Mouse (Mus musculus): ENCODE results near the gene Ttyh1. TPM values are rescaled to one million over a fixed set of nuclear protein-coding genes. Genes with fewer than 3 reads are reported as not detected.
"Not testable (repeated sequence)": the region's sequence is repeated elsewhere in the genome, so short reads cannot be mapped to it uniquely, and the experiment has no call there.

Gene Ttyh1
- total RNA-seq, 2 experiments from 2014 or later = 4.7 to 5.3 TPM

DNA sequence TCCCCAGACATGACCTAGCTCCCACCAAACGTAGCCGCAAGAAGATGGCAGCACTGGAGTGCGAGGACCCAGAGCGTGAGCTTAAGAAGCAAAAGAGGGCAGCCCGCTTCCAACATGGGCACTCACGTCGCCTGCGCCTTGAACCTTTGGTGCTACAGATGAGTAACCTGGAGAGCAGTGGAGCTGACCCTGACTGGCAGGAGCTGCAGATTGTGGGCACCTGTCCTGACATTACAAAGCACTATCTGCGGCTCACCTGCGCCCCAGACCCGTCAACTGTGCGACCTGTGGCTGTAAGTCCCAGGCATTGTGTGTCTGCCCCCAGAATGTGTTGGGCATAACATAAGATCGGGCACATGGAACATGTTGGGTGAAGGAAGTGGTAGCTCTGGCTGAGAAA lies 24.8 kb downstream of the Ttyh1 start:
- no peak for DNase-seq

DNA sequence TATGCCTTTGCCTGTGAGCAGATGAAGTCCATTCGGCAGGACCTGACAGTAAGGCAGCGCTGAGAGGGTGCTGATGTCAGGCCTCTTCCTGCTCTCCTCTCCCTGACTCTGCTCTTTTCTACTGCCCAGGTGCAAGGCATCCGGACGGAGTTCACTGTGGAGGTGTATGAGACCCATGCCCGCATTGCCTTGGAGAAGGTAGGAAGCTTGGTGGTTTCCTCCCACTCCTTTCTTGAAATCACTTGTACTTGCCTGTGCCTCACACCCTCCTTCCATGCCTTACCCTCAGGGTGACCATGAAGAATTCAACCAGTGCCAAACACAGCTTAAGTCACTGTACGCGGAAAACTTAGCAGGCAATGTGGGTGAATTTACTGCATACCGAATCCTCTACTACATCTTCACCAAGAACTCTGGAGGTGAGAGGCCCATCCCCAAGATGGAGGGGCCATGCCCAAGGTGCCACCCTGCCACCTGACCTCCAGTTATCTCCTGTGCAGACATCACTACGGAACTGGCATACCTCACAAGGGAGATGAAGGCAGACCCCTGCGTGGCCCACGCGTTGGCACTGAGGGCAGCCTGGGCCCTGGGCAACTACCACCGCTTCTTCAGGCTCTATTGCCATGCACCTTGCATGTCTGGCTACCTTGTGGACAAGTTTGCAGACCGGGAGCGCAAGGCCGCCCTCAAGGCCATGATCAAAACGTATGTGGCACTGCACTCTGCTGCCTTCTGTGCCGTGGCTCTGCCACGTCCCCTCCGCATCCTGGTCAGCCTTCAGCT lies 25.8 kb downstream of the Ttyh1 start:
- DNase-seq = no peak

DNA sequence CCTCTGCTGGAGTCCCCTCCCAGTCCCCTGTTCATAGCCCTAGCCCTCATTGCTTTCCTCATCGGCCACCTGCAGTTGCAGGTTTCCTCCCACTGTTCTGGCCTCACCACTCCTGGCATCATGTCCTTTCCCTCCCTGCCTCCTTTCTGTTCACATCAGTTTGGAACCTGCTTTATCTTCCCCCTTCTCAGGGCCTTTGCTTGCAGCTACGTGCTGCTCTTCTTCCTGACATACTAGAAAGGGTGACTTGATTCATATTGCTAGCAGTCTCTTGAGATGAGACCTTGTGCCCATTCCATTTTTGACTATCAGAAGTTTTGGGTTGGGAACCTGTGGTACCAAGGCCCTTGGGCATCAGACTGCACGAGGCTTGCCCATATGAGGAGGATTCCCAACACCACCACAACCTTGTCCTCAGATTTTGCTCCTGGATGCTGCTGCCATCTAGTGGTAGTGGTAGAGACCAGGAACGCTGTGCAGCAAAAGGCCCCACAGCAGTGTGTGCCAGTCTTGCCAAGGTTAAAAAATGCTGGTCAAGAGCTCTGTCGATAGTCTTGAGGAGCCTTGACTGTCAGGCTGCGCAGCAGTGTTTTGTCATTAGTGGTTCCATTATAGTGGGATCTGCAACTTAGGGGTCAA lies 26.5 kb downstream of the Ttyh1 start:
- DNase-seq = no peak

DNA sequence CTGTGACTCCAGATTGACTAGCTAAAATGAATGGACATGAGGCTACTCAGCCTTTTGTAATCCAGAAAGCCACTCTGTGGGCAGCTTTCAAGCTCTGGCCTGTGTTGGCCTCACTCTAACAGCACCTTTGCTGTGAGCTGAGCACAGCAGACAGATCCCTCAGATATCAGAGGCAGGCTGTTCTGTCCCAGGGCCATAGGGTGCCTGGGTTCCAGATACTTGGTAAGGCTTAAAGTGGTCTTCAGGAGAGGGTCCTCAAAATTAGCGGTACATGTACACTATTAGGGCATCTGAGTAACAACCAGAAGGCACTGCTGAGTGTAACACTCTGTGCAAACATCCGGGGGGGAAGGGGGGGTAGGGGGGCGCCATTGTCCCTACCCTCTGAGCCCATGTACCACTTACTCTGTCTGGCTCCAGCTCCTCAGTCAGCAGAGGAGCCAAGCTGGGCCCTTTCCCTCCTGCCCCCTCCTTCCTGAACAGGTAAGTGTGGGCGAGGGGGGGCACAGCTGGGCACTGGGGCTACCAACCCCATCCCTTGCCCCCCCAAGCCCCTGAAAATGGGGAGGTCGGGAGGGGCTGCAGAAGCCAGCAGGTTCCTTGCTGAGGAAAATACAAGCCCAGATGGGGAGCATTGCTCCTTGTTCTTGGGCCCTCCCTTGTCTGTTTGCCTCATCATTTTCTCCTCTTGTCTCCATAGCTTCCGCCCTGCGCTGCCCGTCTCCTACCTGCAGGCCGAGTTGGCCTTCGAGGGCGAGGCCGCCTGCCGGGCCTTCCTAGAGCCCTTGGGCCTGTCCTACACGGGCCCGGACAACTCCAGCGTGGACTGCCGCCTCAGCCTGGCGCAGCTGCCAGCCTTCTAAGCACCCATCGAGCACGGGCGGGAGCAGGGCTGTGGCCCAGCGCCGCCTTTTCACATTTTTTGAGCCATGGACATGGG lies 27.3 kb downstream of the Ttyh1 start:
- no peak for DNase-seq

DNA sequence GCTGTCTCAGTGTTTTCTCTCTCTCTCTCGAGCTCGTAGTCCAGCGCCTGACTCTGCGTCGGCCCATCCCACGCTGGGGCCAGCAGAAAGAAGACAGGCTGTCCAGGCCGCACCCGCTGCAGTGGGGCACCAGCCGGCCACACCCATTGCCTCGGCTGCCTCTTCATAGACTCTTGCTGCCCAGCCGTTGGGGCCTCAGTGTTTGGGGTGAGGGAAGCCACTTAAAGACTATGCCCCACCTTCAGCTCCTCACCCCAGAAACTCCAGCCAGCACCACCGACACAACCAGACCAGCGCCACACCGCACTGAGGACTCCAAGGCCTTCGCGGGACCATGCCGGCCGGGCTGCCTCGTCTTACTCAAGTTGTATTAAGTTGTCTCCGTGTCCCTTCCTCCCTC lies 28.2 kb downstream of the Ttyh1 start:
- DNase-seq = no peak

DNA sequence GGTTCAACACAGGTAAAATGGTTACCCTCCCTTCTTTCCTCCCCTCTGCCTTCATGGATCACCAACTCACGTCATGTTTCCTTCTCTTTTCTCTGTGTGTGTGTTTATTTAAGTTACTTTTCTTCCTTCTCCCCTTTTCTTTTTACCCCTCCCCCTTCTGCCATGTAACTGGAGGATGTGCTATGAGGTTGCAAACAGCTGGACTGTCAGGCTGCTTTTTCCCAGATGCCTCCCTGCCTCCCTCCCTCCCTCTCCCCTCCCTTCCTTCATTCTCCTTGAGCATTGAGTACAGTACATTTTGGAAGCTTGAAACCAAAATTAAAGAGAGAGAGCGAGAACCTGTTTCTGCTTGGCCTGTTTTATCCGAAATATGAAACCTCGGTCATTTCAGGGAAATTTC lies 28.6 kb downstream of the Ttyh1 start:
- no peak for DNase-seq

DNA sequence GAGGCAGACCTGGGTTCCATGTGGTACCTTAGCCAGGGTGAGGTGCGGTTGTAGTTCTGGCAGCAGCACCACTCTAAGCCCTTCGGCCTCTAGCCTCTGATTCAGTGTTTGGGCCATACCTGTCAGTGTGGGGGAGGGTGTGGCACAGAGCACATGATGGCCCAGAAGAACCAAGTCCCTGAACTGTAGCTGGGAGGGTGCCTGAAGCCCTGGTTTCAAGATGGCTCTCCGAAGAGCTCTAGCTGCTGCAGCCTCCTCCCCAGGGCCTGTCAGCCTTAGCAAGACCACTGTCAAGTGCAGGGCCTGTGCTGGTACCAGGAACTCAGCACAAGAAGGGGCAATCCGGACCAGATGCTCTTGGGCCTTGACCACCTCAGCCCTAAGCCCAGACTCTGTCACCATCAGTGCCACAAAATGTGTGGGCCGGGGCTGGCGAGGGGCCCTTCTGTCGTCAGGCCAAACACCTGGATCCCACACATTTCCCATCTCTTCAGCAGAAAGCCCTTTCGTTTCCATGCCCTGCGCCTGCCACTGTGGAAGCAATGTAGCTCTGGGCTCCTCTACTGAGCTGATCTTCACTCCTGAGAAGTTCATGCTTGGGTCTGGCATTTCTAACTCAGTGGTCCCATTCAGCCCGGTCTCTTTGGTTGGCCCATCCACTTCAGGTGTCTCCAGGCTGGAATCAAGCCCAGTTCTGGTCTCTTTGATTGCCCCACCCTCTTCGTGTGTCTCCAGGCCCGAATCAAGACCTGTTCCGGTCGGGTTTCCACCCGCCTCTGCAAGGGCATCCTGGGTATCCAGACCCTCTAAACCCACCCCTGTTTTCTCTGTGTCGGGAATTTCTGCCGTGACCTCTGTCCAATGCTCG lies 29.4 kb downstream of the Ttyh1 start:
- DNase-seq = no peak

DNA sequence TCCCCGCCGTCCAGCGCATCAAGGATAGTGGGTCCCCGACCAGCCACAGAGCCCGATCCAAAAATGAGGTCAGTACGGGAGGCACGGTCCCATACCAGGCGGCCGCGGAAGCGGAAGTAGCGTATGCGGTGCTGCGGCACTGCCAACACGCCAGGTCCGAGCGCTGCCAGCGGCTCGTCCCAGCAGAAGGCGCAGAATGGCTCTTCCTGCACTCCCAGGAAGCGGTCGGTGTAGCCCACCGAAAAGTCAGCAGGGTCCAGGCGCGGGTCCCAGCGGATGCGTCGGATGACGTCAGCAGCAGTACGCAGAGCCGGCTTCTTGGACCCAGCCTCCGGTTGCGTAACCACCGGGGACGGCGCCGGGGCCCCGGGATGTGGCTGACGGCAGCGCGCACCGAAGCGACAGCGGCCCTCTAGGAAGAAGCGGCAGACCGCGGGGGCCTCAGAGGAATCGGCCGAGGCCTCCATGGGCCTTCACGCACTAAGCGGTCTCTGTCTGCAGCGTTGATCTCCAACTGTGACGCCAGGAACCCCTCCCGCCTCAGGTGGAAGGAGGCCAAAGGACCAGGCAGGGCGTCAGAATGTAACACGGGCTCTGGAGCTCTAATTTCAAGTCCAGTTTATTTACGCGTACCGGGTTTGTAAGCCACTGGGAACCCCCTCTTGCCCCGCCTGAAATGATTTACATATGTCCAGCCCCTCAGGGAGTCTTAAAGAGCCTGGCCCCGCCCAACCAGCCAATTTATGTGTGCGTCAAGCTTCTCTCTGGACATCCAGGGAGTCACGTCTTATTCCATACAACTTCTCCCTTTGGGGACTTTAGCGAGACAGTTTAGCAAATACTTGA lies 30.2 kb downstream of the Ttyh1 start:
- peak; percentile 77 for DNase-seq

DNA sequence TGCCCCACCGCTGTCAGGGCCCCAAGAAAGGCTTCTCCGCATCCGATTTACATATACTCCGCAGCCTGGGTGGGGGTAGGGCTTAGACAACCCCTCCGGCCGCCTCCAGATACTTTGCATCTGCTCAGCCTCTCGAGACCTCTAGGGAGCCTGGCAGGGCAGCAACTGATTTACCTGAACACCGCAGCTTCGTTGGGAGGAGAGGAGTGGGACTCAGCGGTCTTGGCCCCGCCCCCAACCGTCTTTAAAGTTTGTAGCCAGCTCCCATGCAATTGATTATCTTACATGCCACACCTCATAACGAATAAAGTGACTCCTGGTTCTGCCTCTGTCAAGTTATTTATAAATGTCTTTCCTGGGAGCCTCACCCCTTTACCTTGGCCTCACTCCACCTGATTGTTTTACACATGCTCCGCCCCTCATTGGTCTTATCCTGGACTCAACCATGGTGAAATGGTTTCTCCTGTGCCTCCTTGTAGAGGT lies 30.9 kb downstream of the Ttyh1 start, which contains the start of gene Leng9:
Leng9 (minus strand) TSS at position 316 of the 483 bp plus-strand sequence.
- no peak for DNase-seq

DNA sequence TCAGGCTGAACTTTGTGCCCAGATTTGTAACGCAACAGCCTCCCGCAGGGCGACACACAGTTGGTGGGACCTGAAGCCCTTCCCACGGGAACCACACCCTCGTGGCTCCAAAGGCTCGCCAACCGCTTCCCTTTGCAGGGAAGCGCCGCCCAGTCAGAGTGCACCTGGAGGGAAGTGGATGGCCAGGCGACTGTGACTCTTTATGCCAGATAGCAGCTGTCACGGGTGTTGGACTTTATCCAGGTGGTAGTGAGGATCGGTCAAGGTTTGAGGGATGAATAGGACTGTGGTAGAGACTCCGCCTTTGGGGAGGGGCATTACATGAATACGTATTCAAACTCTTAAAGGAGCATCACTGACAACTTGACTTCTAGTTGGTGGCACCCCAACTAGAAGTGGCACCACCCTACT lies 31.6 kb downstream of the Ttyh1 start:
- DNase-seq = no peak

DNA sequence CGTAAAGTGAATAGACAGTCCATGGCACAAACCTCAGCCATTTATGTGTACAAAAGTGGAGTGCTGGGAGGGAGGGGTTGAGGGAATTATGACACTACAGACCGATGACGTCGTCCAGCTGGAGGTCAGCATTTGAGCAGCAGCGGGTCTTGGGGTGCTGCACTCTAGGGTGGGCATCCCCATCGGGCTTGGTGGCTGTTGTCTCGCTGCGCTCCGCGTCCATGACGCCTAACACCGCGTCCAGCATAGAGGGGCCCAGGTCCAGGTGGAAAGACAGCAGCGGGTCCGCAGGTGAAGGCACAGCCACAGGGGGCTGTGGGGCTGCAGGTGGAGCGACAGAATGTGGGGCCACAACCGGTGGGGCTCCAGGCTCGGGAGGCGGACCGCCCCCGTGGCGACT lies 32.0 kb downstream of the Ttyh1 start:
- no peak for DNase-seq

DNA sequence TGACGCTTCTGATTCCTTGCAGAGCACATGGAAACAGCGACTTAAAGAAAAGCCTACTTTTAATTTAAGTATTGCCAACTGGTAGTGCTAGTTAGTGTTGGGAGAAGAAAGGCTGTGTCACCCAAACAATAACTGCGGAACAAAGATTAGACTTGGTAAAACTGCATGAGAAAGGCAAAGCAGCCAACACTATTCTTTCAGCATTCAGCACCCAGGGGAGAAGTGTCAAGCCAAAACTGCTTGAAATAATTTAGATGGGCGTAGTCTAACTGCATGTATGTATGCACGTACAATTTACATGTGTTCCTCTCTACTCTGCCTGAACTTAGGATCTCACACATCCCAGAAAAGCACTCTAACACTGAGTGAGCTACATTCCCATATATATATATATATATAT lies 35.1 kb downstream of the Ttyh1 start:
- DNase-seq = no peak

DNA sequence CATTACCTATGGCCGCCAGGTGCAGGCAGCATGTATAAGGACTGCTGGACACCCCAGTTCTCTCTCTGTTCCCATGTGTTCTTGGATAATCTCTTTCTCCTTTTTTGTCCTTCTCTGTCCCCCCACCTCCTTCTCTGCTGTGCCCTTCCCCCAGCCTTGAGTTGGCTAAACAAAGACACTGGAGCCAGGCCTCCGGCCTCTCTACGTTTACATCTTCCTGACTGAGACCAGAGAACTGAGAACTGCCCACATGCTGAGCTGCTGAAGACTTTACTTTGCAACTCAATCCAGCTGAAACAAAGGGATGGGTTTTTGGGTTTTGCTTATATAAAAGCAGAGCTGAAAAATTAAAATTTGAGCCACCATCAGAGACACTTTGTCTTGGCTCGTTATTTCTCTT lies 35.8 kb downstream of the Ttyh1 start:
- no peak for DNase-seq

DNA sequence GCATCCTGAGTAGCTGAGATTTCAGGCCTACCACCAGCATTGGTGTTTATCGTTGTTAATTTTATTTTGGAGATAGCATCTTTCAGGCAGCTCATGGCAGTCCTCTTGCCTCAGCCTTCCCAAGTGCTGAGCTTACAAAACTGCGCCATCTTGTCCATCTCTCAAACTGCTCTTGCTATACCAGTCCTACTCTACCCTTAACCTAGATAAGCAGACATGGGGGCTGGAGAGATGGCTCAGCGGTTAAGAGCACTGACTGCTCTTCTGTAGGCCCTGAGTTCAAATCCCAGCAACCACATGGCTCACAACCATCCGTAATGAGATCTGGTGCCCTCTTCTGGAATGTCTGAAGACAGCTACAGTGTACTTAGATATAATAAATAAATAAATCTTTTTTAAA lies 42.4 kb downstream of the Ttyh1 start:
- not testable (repeated sequence) for DNase-seq

DNA sequence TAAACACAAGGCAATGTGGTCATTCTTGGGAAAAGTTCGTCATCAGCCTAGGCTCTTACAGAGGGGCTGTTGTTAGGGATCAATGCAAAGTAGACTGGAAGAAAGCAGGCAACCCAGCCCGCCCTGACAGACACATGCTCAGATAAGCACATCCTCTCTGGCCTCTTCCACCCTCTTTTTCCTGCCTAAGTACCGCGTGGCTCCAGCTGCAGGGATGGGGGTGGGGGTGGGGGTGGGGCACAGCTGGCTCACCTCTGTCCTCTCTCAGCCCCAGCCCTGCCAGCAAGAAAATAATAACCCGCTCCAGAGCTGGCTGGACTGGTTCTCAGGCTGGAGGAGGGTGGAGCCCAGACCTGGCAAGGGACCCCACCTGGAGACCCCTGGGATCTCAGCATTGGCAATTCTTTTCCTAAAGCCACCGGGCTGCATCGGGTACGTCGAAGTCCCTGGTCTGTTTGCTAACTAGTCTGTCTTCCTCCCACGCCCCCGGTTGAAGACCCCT lies 44.4 kb downstream of the Ttyh1 start:
- no peak for DNase-seq

DNA sequence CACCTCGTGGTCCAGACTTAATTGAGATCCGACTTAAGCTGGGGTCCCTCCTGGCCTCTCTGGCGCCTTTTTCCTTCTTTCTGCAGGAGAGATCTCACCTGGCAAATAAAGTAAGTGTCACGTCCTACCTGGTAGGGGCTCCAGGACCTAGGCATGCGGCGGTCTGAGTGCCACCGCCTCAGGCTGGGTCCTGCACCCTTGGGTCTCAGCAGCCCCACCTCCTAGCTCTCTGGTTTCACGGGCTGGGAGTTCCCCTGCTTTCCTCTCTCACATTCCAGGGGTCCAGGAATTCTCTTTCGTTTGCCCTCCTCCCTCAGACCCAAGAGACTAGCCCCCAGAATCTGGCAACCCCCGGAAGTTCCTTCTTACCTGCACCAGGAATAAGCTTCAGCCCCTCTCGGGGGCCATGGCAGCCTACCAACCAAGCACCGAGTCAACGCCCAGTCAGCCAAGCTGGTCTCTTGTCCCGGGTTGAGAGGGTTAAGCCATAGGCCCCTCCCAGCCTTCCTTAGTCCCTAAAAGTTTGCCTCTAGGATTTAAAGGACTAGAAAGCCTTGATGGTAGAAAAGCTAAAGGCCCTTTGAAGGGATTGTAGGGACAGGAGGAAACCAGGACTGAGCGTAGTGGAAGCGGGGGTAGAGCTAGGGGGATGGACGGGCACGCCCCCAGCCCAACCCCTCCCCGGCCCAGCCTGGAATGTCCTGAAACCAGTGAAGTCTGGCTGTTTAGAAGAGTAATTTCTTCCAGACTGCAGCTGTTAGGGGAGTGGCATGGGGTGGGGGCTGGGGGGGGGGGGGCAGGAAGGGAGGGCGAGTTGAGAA lies 45.1 kb downstream of the Ttyh1 start, which contains the start of gene Cdc42ep5:
Cdc42ep5 (minus strand) TSS at position 771 of the 821 bp plus-strand sequence.
- DNase-seq = peak; percentile 59

DNA sequence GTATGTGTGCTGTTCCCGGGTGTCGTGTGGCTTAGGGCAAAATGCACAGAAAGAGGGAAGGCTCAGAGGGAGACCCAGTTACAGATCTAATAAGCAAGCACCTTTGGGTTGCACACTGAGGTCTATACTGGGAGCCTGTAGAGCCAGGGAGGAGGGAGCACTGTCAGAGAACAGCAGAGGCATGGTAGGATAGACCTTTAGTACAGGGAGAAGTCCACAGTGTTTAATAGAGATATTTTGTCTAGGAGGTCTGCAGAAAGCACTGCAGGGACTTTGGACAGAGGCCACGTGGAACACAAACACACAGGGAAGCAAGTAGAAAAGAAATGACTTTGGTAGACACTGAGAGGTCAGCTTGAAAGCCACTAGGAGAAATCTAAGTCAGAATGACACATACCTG lies 46.1 kb downstream of the Ttyh1 start:
- DNase-seq = no peak

DNA sequence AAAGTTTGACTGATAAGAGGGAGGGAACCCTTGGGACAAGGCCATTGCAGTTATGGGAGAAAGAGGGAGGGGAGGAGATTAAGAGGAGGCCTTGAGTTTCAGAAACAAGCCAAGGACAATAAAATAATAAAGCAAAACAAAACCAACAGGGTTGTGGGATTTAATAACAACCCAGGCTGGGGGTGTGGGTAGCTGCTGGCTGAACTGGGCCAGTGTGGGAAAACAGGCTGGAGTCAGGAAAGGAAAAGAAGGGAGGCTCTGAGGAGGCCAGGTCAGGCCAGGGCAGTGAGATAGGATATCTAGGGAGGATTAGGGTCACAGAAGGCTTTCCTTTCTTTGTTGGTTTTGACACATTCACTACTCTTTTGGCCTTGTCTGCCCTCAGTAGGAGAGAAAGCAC lies 47.9 kb downstream of the Ttyh1 start:
- DNase-seq = no peak

DNA sequence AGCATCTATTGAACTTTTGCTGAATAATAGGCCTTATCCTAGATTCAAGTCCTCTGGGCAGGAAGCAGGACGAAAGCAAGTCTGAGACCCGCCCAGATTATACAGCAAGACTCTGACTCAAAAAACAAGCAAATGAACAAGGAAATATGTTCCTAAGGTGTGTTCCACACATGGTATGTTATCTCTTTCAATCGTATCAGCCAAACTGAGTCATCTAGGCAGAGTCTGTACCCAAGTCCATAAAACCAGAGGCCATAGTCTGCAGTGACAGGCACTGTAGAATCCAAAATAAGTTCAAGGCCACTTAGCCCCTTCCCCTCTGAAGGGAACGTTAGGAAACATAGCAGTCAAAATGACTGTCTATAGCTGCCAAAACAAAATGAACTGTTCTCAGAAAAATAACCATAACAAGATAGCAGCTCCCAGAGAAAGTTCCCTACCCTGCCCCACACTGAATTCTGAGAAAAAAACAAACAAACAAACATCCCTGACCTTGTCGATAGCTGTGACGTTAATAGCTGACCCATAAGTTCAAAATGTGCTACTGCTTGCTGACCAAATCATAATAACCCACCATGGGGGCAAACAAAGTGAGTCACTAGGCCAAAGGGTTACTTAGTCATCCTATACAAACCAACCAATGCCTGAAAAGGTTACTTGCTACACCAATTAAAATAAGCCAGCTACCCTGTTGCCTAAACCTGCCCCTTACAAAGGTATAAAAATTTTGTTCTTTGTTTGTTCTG lies 51.2 kb downstream of the Ttyh1 start:
- no peak for DNase-seq
